Mouse (Mus musculus): Measurements from ENCODE around the gene Btg2.
A peak's percentile ranks its signal among the peaks of the same experiment; 100 is the strongest.

Gene Btg2

DNA sequence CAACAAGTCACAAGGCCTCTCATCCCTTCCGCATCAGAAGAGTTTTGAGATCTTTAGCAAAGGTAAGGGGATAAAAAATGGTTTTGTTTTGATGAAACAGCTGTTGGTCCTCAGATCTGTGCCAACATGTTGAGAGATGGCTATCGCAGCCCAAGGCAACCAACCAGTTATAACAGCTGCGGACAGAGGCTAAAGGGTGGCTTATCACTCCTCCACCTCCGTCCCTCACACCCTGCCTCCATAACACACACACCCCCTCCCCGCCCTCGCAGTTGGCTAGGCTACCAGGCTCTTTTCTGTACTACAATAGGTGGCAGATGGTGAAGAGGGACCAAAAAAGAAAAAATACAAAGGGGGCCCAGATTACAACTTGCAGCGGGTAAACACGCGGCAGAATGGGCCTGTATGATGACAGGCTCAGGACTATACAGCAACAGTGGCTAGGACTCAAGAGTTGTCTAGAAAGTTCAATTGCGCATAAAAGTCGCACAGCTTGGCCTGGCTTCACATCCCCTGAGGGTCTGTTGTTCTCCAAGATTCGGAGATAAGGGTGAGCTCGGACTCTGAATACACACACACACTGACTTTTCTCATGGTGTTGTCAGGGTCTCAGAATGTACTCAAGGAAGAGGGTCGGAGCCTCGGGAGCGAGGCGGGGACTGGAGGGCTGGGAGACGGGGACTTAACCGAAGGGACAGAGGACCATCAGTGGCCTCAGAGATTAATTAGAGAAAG is 692 bp downstream of the Btg2 start:
- no peak for DNase-seq (ENCODE audit: low spot score)

DNA sequence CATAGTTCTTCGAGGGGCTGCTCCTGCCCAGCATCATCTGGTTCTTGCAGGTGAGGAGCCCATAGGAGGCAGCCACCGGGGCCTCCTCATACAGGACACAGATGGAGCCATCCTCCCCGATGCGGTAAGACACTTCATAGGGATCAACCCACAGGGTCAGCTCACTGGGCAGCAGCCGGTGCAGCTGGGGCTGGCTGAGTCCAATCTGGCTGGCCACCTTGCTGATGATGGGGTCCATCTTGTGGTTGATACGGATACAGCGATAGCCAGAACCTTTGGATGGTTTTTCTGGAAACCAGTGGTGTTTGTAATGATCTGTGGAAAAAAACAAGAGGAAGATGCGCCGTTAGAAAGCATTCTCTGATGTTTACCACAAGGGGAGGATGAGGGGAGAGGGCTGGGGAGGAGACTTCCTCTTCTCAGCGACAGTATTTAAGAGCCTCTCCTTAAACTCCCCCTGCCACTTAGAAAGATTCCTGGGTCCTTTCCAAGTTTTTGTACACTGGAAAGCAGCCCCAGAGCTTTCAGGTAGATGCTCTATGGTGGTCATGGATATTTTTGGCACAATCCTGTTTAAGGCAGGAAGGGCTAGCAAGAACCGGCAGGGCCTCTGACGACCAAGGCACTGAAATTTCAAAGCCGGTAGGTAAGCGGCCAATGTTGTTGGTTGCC is 1.4 kb downstream of the Btg2 start:
- no peak for DNase-seq (ENCODE audit: low spot score)

DNA sequence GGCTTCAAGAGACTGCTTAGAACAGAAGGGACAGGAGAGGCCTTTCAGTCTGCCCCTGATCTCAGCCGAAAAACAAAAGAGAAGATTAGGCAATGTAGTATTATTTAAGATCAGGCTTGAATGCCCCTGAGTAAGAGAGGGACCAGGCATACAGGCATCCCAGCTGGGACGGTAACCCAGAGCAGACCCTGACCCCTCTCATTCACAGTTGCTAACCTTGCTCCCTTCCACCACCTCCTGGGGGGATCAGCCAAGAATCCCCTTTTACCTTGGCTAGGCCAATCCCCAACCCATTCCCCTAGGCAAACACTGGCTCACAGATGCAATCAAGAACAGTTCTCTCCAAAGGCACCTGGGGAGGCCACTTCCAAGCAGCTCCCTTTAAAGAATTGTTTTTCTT is 2.1 kb downstream of the Btg2 start:
- DNase-seq (ENCODE audit: low spot score): no peak

DNA sequence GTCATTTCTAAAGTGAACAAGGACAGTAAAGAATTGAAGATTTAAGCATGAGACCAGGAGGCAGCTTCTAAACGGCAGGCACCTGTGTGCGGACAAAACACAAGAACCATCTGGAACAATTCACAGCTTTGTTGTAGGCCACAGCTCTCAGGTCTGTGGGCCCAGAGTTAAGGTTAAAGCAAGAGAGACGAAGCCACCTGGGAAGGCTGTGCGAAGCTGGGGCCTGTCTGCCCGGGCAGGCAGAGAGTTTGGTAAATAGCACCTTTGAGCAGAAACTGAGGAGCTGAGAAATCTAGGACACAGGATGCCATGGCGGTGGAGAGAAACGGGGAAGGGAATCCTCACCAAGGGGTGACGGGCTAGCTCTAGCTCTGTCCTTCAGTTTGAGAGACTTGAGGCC is 3.4 kb downstream of the Btg2 start:
- no peak for DNase-seq (ENCODE audit: low spot score)

DNA sequence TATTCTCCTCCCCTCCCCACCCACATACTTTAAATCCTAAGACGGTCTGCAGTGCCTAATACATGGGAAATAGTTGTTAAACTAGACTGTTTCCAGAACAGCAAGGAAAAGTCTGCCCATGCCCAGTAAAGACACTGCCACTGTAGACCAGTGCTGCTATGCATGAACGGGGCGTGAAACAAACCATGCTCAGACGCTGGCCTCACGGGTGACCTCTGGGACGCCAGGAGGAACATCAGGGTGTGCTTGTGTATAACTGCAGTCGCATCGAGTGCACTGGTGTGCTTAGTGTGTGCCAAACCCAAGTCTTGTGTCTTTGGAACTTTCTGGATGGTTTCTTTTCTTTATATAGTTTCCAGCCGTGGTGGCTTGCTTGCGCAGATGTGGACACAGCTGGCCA is 4.3 kb downstream of the Btg2 start:
- DNase-seq (ENCODE audit: low spot score): no peak

DNA sequence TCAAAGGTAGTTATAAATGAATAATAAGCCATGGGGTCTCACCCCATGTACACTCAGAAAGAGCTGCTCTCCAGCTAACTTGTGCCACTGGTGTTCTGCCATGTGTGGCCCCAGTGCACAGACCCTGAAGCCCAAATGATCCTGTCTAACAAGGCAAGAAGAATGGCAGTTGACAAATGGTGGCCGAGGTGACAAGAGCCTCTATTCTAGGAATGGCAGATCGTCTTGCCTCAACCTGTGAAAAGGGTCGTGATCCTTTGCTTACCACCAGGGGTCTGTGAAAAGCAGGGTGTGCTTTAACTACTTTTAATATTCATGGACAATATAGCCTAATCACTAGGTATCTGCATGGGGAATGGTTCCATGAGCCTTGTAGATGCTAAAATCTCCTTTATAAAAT is 4.7 kb downstream of the Btg2 start:
- no peak for DNase-seq (ENCODE audit: low spot score)

DNA sequence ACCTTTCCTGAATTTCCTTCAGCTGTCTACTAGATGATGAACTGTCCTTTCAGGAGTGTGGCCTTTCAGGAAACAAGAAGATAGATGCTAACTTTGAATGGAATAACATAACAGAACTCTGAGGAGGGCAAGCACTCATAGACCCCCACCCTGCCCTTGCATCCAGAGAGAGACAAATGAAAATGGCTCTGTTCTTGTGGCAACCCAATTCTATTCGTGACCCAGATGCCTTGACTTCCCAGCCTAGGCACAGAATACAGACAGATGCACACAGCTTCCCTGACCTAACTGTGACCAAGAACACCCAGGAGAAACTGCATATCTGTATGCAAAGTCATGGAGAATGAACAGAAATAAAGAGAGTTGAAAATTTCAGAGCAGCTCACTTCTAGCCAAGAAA is 5.3 kb downstream of the Btg2 start:
- DNase-seq (ENCODE audit: low spot score): no peak

DNA sequence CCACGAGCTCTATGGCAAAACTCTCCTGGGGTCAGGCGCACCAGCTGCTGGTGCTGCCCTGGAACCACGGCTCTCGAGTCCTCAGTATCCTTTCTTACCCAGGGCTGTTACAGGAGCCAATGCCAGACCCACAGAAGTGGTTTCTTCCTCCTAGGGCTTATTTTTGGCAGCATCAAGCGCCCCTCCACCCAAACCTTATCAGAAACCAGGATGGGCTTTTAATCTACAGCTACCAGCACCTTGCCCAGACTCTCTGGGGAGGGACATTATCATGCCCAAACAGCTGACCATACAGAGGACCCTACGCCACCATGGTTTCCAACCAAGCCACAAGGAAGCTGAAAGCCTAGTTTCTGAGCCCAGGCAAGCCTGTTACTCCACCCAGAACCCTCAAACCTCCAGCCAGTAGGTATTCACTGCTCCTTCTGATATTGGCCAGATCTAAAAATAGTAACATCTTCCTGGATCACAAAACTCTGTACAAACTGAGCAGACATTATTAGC is 5.8 kb downstream of the Btg2 start:
- no peak for DNase-seq (ENCODE audit: low spot score)

DNA sequence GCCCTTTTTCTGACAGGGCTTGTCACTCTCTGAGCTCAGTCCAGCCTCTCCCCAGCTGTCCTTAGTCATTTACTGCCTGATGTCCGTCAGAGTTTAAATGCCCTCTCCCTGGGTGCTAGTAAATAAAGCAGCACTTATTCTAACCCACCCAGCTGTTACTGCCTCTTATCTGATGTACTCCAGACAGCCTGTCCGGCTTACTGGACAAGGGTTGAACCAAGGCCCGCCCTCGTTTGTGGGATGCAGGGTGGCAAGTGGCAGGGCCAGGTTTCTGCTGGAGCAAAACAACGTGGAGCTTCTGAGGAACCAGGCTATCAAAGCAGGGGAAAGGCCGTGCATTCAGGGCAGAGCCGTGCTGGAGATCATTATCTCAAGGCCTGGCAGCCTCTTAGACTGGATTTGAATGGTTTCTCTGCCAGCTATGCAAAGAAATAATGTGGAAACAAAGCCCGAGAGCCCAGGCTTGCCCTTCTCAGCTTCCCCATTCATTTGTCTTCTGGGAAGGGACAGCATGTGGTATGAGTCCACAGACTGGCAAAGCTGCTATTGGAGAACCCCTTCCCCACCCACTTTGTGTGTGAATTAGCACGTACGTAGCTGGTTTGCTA is 7.4 kb downstream of the Btg2 start:
- peak; percentile 86 for DNase-seq (ENCODE audit: low spot score)

DNA sequence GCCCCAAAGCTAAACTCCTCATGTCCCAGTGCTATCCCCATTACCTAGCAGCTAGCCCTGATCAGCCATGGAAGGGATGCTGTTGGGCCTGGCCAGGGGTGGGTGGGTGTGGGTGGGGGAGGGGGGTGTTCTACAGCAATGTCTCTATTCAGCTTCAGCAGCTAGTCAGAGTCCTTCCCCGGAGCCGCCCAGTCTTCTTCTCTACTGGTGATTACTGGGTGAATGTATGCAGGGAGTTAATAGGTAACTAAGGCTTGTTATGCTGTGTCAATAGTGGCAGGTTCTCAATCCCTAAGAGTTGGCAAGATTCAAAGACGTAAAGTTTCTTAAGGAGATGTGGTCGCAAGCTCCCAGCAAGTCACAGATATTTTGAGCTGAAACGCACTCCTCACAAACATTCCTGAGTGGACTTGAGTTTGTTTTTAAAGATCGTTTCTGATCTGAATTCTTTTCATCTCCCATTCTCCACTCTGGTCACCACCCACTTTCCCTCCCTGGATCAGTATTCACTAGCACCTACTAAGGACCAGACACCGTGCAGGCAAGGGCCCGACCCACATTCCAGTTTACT is 8.7 kb downstream of the Btg2 start:
- no peak for DNase-seq (ENCODE audit: low spot score)

DNA sequence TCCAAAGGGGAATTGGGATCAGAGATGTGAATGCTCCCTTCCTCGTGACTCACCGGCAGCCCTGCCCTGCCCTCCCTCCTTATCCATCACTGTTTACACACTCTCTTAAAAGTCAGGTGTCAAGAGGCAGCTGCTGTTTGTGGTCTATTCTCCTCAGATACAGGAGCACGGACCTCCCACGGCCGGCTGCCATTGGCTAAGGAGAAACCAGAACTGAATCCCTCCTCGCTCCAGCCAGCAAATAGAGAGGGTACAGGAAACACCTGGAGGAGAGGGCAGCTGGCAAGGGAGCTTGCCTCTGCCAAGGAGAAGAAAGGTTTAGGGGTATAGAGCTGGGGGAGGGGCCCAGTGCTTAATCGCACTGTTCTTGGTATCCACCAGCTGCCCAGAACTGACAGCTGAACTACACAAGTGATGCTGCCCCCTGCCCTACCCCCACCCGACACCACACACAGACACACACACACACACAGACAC is 11.7 kb downstream of the Btg2 start:
- peak; percentile 94 for DNase-seq (ENCODE audit: low spot score)

DNA sequence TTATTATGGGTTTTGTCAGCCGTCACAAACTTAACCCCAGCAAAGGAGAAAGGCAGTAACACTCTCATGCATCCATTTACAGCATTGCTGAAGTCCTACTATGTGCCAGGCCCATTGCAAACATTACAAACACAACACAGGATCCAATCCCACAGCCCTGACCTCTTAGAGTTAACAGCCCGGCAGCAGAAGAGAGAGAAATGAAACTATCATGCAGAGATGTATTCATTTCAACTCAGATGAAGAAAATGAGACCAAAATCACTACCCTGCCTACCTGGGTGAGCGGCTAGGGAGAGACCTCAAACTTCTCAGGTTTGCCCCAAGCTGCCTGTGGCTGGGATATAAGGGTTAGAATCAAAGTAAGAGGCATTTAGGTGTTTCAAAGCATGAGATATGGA is 12.4 kb downstream of the Btg2 start:
- no peak for DNase-seq (ENCODE audit: low spot score)

DNA sequence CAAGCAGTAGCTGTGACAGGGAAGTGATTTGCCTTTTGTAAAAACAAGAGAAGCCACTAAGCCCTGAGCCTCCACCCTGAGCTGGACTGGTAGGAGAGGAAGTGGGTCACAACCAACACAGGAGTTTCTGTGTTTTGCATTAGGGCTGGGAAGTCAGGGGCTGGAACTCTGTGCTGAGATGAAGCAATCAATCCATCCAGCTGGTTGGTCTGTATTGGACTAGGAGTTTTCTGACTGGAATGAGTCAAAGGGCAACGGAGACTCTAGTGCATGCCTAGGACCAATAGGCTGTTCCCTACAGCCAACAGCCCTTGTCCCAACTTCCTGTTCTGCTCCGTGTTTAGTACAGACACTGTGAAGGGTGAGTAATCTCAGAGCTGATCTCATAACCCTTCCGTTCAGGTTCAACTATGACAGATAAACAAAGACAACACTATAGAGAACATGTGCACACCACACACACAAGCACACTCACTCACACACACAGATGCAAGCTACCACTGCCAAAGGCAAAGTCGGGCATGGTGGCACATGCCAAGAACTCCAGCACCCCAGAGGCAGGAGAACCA is 13.6 kb downstream of the Btg2 start:
- DNase-seq (ENCODE audit: low spot score): peak; percentile 85

DNA sequence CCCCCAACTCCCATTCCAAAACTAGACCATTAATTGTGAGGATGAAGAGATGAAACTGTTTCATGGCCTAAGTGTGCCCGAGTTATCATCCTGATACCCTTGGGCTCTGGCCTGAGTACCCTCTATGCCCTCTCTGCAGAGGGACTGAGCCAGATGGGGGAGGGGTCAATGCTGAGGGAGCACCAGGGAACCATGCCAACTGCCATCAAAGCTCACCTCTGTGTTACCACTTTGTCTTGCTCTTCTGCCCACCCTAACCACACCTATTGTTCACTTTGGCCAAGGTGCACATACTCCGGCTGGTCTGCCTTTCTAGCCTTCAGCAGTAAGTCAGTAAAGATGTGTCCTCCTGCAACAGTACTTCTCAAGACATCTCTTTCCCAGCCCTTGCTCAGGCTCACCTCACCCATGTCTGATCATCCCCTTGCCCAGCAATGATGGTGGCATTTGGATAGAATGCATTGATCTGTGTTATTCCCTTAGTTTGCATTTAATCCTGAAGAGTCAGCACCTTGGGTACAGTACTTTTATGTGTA is 14.6 kb downstream of the Btg2 start:
- DNase-seq (ENCODE audit: low spot score): no peak

DNA sequence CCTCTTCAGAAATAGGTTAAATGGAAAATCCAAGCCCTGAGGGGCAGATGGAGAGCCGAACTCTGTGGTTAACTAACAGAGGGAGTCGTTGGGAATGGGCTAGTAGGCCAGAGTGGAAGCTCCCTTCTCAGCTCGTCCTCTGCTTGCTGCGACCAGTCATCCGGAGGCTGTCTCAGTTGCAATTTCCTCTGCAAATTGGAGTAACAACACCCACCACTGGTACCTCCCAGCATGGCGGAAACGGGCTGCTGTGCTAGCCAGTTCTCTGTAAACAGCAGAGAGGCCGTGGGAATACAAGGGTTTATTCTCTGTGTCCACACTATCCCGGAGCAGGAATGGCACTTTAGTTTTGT is 15.2 kb downstream of the Btg2 start:
- DNase-seq (ENCODE audit: low spot score): peak; percentile 76

DNA sequence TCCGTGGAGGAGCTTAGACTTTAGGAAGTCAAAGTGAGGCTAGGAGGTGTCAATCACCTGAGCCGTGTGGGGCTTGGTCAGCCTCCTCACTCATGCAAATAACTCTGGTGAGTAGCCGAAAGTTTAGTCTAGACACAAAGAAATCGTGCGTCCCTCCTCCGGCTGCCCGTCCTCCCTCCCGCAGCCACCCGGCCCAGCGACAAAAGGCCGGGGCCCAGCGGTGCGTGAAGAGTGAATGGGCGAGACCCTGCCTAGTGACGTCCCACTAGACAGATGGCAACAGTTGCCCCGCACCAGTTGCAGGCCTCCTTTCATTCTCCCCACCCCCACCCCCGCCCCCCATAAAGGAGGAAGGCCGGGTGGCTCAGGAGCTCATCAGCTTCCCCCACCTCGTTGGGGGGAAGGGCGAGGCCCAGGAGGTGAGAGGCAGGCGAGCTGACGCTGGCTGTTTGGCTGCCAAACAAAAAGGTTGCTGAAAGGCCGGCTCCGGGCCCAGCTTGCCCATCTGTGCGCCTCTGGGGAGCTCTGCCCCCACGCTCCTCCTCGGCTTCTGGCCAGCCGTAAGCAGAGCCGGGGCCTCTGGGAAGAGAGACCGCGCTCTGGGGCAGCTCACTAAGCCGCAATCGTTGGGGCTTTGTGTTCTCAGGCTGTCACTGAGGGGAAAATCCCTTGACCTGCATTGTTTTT is 15.7 kb downstream of the Btg2 start:
- peak; percentile 66 for DNase-seq (ENCODE audit: low spot score)

DNA sequence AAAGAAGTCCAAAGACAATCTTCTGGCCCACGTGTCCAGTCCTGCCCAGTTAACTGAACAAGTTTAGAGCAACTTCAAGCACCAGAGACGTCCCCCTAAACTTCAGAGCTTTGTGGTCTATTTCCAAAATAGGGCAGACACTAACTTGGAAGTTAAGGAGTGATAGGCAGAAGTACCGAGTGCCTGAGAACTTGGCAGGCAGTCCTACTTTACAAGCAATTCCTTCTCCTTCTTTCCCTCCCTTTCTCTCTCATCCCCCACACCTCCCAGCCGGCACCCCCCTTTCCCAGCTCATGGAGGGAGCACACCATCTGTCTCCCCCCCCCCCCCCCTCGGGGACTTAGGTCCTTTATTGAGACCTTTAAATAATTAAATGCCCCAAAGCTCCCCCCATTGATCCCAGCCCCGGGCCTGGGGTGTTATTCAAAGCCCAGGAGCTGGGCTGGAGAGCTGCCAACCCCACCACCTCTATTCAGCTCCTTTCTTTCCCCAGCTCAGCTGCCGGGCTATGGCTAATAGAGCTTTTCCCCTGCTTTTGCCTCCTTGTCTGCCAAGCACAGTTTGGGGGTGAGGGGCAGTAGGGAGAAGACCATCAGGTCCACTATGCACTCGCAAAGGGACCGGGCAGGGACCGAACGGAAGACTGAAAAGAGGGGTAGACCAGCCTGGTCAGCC is 16.4 kb downstream of the Btg2 start:
- no peak for DNase-seq (ENCODE audit: low spot score)

DNA sequence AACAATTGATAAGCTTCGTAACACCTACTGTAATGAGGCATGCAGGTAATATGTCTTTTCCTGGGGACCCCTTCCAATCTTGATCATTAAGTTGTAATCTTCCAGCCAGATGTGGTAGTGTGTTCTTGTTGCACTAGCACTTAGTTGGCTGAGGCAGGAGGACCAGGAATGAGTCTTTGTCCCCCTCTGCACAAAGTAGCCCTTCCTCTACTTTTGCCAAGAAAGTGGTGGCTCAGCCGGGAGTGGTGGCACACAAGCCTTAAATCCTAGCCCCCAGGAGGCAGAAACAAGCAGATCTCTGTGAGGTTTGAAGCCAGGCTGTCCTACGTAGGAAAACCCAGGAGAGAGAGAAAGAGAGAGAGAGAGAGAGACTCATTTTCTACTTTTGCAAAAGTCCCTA is 17.0 kb downstream of the Btg2 start:
- DNase-seq (ENCODE audit: low spot score): no peak

DNA sequence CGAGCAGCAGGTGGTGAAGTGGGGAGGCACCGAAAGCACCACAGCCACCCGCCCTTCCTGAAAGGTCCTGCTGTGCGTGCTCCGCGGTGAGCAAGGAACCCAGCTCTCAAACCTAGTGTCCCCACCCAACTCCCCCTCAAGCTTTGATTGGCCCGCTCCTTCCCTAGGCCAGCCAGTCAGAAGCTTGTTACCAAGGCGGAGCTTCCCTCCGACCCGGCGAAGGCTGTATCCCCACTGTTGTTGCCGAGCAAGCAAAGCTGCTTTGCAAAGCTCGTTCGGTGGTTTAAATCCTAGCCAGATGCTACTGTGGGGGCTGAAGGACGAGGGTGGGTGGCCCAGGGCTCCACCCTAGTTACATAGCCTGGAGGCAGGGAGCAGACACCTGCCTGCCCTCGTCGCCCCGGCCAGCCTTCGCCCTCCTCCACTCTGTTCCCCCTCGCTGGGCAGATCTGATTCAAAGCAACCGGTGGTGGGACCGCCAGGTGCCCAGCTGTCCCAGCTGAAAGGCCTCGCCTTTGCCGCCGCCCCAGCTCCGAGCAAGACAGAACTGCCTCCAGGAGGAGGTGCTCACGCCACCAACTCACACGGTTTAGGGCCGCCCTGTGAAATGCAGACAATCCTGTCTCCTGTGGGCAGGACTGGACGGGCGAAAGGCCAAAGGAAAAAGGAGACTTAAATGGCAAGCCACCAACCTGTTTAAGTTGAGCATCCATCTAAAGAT is 17.9 kb downstream of the Btg2 start:
- DNase-seq (ENCODE audit: low spot score): peak; percentile 98

Measured in lung, postnatal 25 days (tissue).